Mouse (Mus musculus) MEL (cell line): ENCODE data around the gene Mmaa. TPM values are rescaled to one million over a fixed set of nuclear protein-coding genes. Genes with fewer than 3 reads are reported as not detected.

ENCODE experiments used
- DNase-seq: peaks from one replicate; pipeline ENCODE4 v3.0.0; 2011; ENCODE audit warnings: low read depth, low spot score
- H3K27ac ChIP-seq: 2 replicates; pipeline ENCODE4 v1.5.1; 2012; ENCODE audit warnings: low read depth, mild to moderate bottlenecking, control low read depth, low read length, moderate library complexity; ENCODE audit not compliant: control insufficient read depth
- H3K27me3 ChIP-seq, 2 experiments: fragments of 150-350 bp in 1 of 2; sonication (generic) in 1 of 2; 2 replicates each; pipeline ENCODE4 v1.6.1; 2012; ENCODE audit warnings: low read length in 2 of 2, mild to moderate bottlenecking in 2 of 2, improper control_type of control experiment in 1 of 2, moderate library complexity in 1 of 2; ENCODE audit not compliant: insufficient read depth in 2 of 2, control insufficient read depth in 1 of 2
- H3K36me3 ChIP-seq, 2 experiments: 2 replicates each; pipeline ENCODE4 v1.6.1; 2012 to 2014; ENCODE audit warnings: low read length in 2 of 2, improper control_type of control experiment in 1 of 2, inconsistent platforms in 1 of 2, mild to moderate bottlenecking in 1 of 2; ENCODE audit not compliant: insufficient read depth in 2 of 2, control insufficient read depth in 1 of 2
- H3K4me1 ChIP-seq, 2 experiments: fragments of 150-350 bp in 1 of 2; sonication (generic) in 1 of 2; 2 replicates each; pipeline ENCODE4 v1.6.1; 2012; ENCODE audit warnings: low read length in 2 of 2, improper control_type of control experiment in 1 of 2, mild to moderate bottlenecking in 1 of 2; ENCODE audit not compliant: insufficient read depth in 2 of 2, control insufficient read depth in 1 of 2
- H3K4me3 ChIP-seq, 2 experiments: fragments of 150-350 bp in 1 of 2; sonication (generic) in 1 of 2; 2 replicates each; pipeline ENCODE4 v1.5.1; 2012; ENCODE audit warnings: low read depth in 2 of 2, low read length in 2 of 2, mild to moderate bottlenecking in 2 of 2, moderate library complexity in 2 of 2, control low read depth in 1 of 2, improper control_type of control experiment in 1 of 2; ENCODE audit not compliant: control insufficient read depth in 1 of 2, insufficient read depth in 1 of 2
- H3K79me2 ChIP-seq: 2 replicates; pipeline ENCODE4 v1.6.1; 2012; ENCODE audit warnings: mild to moderate bottlenecking, low read length, moderate library complexity; ENCODE audit not compliant: control insufficient read depth, poor library complexity, insufficient read depth
- H3K9ac ChIP-seq: 2 replicates; pipeline ENCODE4 v1.6.1; 2012; ENCODE audit warnings: low read depth, mild to moderate bottlenecking, control low read depth, low read length, moderate library complexity; ENCODE audit not compliant: control insufficient read depth, poor library complexity, severe bottlenecking
- H3K9me3 ChIP-seq: fragments of 150-350 bp; sonication (generic); replicated peaks from 2 replicates; pipeline ENCODE4 v1.6.1; 2012; ENCODE audit warnings: mild to moderate bottlenecking, low read length, improper control_type of control experiment, moderate library complexity; ENCODE audit not compliant: insufficient read depth
- BHLHE40 ChIP-seq: IDR thresholded peaks from 2 replicates; pipeline ENCODE4 v1.6.1; 2012; ENCODE audit warnings: low read depth, mild to moderate bottlenecking, inconsistent platforms, low read length, improper control_type of control experiment, borderline replicate concordance
- CHD2 ChIP-seq: IDR thresholded peaks from 2 replicates; pipeline ENCODE4 v1.6.1; 2011; ENCODE audit warnings: low read length, improper control_type of control experiment
- CTCF ChIP-seq, 3 experiments: IDR thresholded peaks in 2 of 3; conservative IDR thresholded peaks in 1 of 3; 2 replicates each; pipeline ENCODE4 v1.5.1; 2011 to 2012; ENCODE audit warnings: low read length in 3 of 3, low read depth in 2 of 3, mild to moderate bottlenecking in 2 of 3, improper control_type of control experiment in 1 of 3, inconsistent platforms in 1 of 3, mixed read lengths in 1 of 3, moderate library complexity in 1 of 3; ENCODE audit not compliant: control insufficient read depth in 1 of 3, insufficient read depth in 1 of 3, poor library complexity in 1 of 3, severe bottlenecking in 1 of 3
- EP300 ChIP-seq, 2 experiments: IDR thresholded peaks; 2 replicates each; pipeline ENCODE4 v1.6.1; 2011; ENCODE audit warnings: improper control_type of control experiment in 2 of 2, low read length in 2 of 2, low read depth in 1 of 2, mild to moderate bottlenecking in 1 of 2
- ETS1 ChIP-seq: IDR thresholded peaks from 2 replicates; pipeline ENCODE4 v1.6.1; 2012; ENCODE audit warnings: low read depth, mild to moderate bottlenecking, inconsistent platforms, low read length, improper control_type of control experiment, moderate library complexity
- GABPA ChIP-seq: IDR thresholded peaks from 2 replicates; pipeline ENCODE4 v1.6.1; 2012; ENCODE audit warnings: low read depth, mild to moderate bottlenecking, inconsistent platforms, low read length, improper control_type of control experiment, moderate library complexity
- GATA1 ChIP-seq: IDR thresholded peaks from 2 replicates; pipeline ENCODE4 v1.6.1; 2011; ENCODE audit warnings: low read depth, low read length, improper control_type of control experiment
- HCFC1 ChIP-seq: IDR thresholded peaks from 2 replicates; pipeline ENCODE4 v1.6.1; 2012; ENCODE audit warnings: low read depth, mild to moderate bottlenecking, inconsistent platforms, low read length, improper control_type of control experiment, moderate library complexity
- KAT2A ChIP-seq: conservative IDR thresholded peaks from 2 replicates; pipeline ENCODE4 v1.6.1; 2012; ENCODE audit warnings: low read depth, low read length, improper control_type of control experiment, inconsistent platforms
- MAFK ChIP-seq: IDR thresholded peaks from 2 replicates; pipeline ENCODE4 v1.6.1; 2011; ENCODE audit warnings: low read depth, mild to moderate bottlenecking, low read length, improper control_type of control experiment, borderline replicate concordance
- MAX ChIP-seq: IDR thresholded peaks from 2 replicates; pipeline ENCODE4 v1.6.1; 2011; ENCODE audit warnings: low read length, improper control_type of control experiment
- MEF2A ChIP-seq: IDR thresholded peaks from 2 replicates; pipeline ENCODE4 v1.6.1; 2014; ENCODE audit warnings: low read depth, mild to moderate bottlenecking, inconsistent platforms, low read length, improper control_type of control experiment; ENCODE audit not compliant: poor library complexity, insufficient replicate concordance, severe bottlenecking; ENCODE audit errors: extremely low read depth
- MXI1 ChIP-seq: IDR thresholded peaks from 2 replicates; pipeline ENCODE4 v1.6.1; 2011; ENCODE audit warnings: mild to moderate bottlenecking, low read depth, low read length, improper control_type of control experiment
- MYC ChIP-seq: IDR thresholded peaks from 2 replicates; pipeline ENCODE4 v1.6.1; 2011; ENCODE audit warnings: low read depth, mild to moderate bottlenecking, low read length, improper control_type of control experiment, moderate library complexity
- NELFE ChIP-seq: IDR thresholded peaks from 2 replicates; pipeline ENCODE4 v1.6.1; 2011; ENCODE audit warnings: low read depth, low read length, improper control_type of control experiment
- POLR2A ChIP-seq, 2 experiments: IDR thresholded peaks; 2 replicates each; pipeline ENCODE4 v1.6.1; 2011 to 2012; ENCODE audit warnings: low read length in 2 of 2, mild to moderate bottlenecking in 2 of 2, control low read depth in 1 of 2, improper control_type of control experiment in 1 of 2, low read depth in 1 of 2, moderate library complexity in 1 of 2; ENCODE audit not compliant: control insufficient read depth in 1 of 2, insufficient read depth in 1 of 2, poor library complexity in 1 of 2
- POLR2AphosphoS2 ChIP-seq: IDR thresholded peaks from 2 replicates; pipeline ENCODE4 v1.6.1; 2011; ENCODE audit warnings: low read length, improper control_type of control experiment
- SIN3A ChIP-seq: IDR thresholded peaks from 2 replicates; pipeline ENCODE4 v1.6.1; 2012; ENCODE audit warnings: low read length, improper control_type of control experiment, inconsistent platforms
- SMC3 ChIP-seq: IDR thresholded peaks from 2 replicates; pipeline ENCODE4 v1.6.1; 2011; ENCODE audit warnings: low read depth, low read length, improper control_type of control experiment
- TAL1 ChIP-seq: IDR thresholded peaks from 2 replicates; pipeline ENCODE4 v1.6.1; 2012; ENCODE audit warnings: mild to moderate bottlenecking, inconsistent platforms, low read length, moderate library complexity, mixed read lengths
- TBP ChIP-seq: IDR thresholded peaks from 2 replicates; pipeline ENCODE4 v1.8.0; 2011; ENCODE audit warnings: low read depth, low read length, improper control_type of control experiment
- UBTF ChIP-seq: IDR thresholded peaks from 2 replicates; pipeline ENCODE4 v1.6.1; 2012; ENCODE audit warnings: low read depth, mild to moderate bottlenecking, inconsistent platforms, low read length, improper control_type of control experiment, moderate library complexity, borderline replicate concordance; ENCODE audit not compliant: insufficient read depth
- ZMIZ1 ChIP-seq: IDR thresholded peaks from 2 replicates; pipeline ENCODE4 v1.6.1; 2012; ENCODE audit warnings: low read depth, mild to moderate bottlenecking, inconsistent platforms, low read length, improper control_type of control experiment, moderate library complexity
- ZNF384 ChIP-seq: IDR thresholded peaks from 2 replicates; pipeline ENCODE4 v1.6.1; 2012; ENCODE audit warnings: low read depth, mild to moderate bottlenecking, inconsistent platforms, low read length, improper control_type of control experiment
- polyA plus RNA-seq, 2 experiments: library from polyadenylated mRNA; stranded (reverse) in 1 of 2; unstranded in 1 of 2; fragments of >175 nt in 1 of 2; fragments of >200 nt in 1 of 2; gene quantifications; 2 replicates each; pipeline versions ENCODE4 v1.2.1 to v1.2.4; 2012; ENCODE audit warnings: low replicate concordance in 2 of 2, low read depth in 1 of 2; ENCODE audit not compliant: insufficient read length in 2 of 2, insufficient read depth in 1 of 2, missing spikeins in 1 of 2
- total RNA-seq: library from RNA; depleted of rRNA; stranded (reverse); fragments of 300-350 nt; gene quantifications from 2 replicates; pipeline ENCODE4 v1.2.3, GENCODE M21; 2012

Mmaa gene
- total and polyA plus RNA-seq, 3 experiments, result 3.2 to 6.8 TPM; not detected in 1

DNA sequence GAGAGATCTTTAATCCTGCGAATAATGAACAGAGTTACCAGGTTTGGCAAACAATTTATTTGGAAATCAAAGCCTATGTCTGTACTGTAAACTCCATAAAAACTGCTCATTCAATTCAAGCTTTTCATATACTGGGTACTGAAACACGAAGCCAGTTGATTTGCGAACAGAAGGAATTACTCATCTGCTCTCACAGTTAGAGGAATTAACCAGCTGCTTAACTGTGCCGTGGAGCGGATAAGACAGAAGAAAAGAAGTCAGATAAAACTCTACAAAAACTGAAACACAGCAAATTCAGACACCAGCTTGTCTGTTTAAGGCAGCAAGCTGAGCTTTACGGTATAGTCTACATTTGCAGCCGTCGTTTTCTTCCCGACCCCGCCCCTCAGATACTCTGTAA is 43.9 kb upstream of the Mmaa start:
- TF ChIP-seq ZMIZ1, result no peak
- TF ChIP-seq GATA1, result no peak
- no peak for TF ChIP-seq MYC
- no peak for TF ChIP-seq MXI1
- no peak for TF ChIP-seq GABPA
- no peak for TF ChIP-seq UBTF
- TF ChIP-seq POLR2AphosphoS2, result no peak
- no peak for TF ChIP-seq HCFC1
- no peak for TF ChIP-seq TAL1
- no peak for TF ChIP-seq EP300 (IDR thresholded peaks at IDR 0.05; ENCODE audit: low read depth in 1 of 2, low read length in 2 of 2)
- no peak for TF ChIP-seq POLR2A (IDR thresholded peaks at IDR 0.05; ENCODE audit: control insufficient read depth in 1 of 2, insufficient read depth in 1 of 2, low read depth in 1 of 2, low read length in 2 of 2, poor library complexity in 1 of 2)
- no peak for TF ChIP-seq KAT2A
- TF ChIP-seq SIN3A, result no peak
- no peak for TF ChIP-seq MEF2A
- TF ChIP-seq CHD2, result no peak
- no peak for TF ChIP-seq SMC3
- no peak for TF ChIP-seq NELFE
- no peak for TF ChIP-seq CTCF (IDR thresholded peaks at IDR 0.05 in 2 of 3, conservative IDR thresholded peaks at IDR 0.05 in 1 of 3; ENCODE audit: control insufficient read depth in 1 of 3, insufficient read depth in 1 of 3, low read depth in 2 of 3, low read length in 3 of 3, poor library complexity in 1 of 3, severe bottlenecking in 1 of 3)
- TF ChIP-seq MAFK, result no peak
- no peak for TF ChIP-seq TBP
- Histone ChIP-seq H3K27me3 (peaks cover 0 to 4% of the 10 kb centered on the region in 2 experiments; a peak in 3 of 4 replicates), H3K9ac (no peak overlapping the region), H3K4me1 (no peaks in the 10 kb centered on the region), H3K27ac (no peak overlapping the region), H3K79me2 (no peaks in the 10 kb centered on the region), H3K36me3 (no peaks in the 10 kb centered on the region; a peak in 1 of 4 replicates), H3K9me3 (no peaks in the 10 kb centered on the region), H3K4me3 (no peak overlapping the region)
- no peak for DNase-seq

DNA sequence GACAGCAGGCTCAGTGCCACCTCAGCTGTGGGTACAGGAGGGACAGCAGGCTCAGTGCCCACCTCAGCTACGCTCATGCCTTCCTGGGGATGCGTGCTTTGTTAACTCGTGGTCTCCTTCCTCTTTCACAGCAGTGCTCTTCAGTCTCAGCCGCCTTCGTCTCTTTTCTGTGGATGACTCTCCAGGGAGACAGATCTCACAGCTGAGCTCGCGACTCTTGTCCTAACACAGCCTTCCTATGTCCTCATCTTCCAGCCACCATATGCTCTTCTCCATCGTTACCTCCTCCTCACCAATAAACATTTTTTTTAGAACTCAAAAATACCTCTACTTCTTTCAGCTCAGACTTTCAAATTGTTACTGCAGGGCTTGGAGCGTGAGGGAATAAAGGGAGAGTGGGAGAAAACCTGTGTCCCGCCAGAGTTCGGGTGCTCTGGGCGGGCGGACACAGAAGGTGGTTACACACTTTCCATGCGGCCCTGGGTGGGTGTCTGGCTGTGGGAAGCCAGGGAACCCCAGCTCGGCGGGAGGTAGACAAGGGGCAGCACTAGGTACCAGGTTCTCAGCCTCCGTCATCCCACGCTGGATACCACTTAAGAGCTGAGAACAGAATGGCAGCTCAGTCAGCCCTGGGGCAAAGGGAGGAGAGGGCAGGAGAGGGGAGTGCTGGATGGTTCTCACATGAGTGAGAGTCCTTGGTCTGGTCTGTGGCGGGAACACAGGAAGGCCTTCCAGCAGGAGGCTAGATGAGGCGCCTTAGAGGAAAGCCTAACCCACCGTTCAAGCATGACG is 37.6 kb upstream of the Mmaa start:
- H3K27ac ChIP-seq, result no peak overlapping the region
- H3K4me1 ChIP-seq, result no peaks in the 10 kb centered on the region
- H3K4me3 ChIP-seq, result no peak overlapping the region
- H3K9me3 ChIP-seq, result no peaks in the 10 kb centered on the region
- no peaks in the 10 kb centered on the region for H3K36me3 ChIP-seq
- H3K27me3 ChIP-seq, result peaks cover 0 to 7% of the 10 kb centered on the region in 2 experiments; a peak in 3 of 4 replicates
- TF ChIP-seq GATA1 (no peak), BHLHE40 (no peak), POLR2A (IDR thresholded peaks at IDR 0.05; ENCODE audit: control insufficient read depth in 1 of 2, insufficient read depth in 1 of 2, low read depth in 1 of 2, low read length in 2 of 2, poor library complexity in 1 of 2) (no peak), ETS1 (no peak), ZNF384 (no peak), ZMIZ1 (no peak), MAX (no peak), TAL1 (no peak), KAT2A (no peak)
- no peak overlapping the region for H3K9ac ChIP-seq
- H3K79me2 ChIP-seq, result no peaks in the 10 kb centered on the region
- DNase-seq, result no peak
